Mouse (Mus musculus): Measurements from ENCODE around the gene Dmwd.
"Not testable (repeated sequence)": the region's sequence is repeated elsewhere in the genome, so short reads cannot be mapped to it uniquely, and the experiment has no call there.

Dmwd gene

DNA sequence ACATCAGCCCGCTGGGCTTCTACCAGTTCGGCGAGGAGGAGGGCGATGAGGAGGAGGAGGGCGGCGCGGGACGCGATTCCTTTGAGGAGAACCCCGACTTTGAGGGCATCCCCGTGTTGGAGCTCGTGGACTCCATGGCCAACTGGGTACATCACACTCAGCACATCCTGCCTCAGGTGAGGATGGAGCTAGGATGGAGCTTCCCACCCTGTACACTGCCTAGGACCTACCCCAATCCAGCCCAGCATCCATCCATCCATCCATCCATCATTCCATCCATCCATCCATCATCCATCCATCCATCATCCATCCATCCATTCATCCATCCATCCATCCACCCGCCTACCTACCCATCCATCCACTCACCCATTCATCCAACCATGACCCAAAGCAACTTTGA lies 10.1 kb upstream of the Dmwd start:
- peaks cover 48% of the 10 kb centered on the region for H3K27me3 ChIP-seq (ENCODE audit: insufficient read depth, low read length)
- no peak for TF ChIP-seq POU5F1 (IDR thresholded peaks at IDR 0.05; ENCODE audit: borderline replicate concordance, low read length)
- TF ChIP-seq CTCF (conservative IDR thresholded peaks at IDR 0.05; ENCODE audit: low read length) = no peak

DNA sequence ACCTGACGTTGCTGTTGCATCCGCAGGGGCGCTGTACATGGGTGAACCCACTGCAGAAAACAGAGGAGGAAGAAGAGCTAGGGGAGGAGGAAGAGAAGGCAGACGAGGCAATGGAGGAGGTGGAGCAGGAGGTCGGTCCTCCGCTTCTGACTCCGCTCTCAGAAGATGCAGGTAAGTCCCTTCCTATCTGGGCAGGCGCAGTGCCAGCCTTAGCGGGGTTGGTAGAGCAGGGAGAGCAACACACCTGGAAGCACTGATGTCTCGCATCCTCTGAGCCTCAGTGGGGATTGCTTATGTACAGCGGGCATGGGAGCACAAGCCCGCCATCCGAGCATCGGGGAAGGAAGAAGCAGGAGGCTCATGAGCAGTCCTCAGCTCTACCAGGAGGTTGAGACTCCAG lies 9.0 kb upstream of the Dmwd start:
- H3K4me1 ChIP-seq (replicated peaks; ENCODE audit: low read depth, low read length) = peaks cover 26% of the 10 kb centered on the region
- no peaks in the 10 kb centered on the region for H3K36me3 ChIP-seq (ENCODE audit: insufficient read depth, low read length)
- TF ChIP-seq NANOG (IDR thresholded peaks at IDR 0.05; ENCODE audit: borderline replicate concordance, low read length) (no peak), CTCF (conservative IDR thresholded peaks at IDR 0.05; ENCODE audit: low read length) (no peak), POU5F1 (IDR thresholded peaks at IDR 0.05; ENCODE audit: borderline replicate concordance, low read length) (no peak)
- H3K4me3 ChIP-seq (replicated peaks; ENCODE audit: low read length) = peak overlapping the region; percentile 45
- no peaks in the 10 kb centered on the region for H3K9me3 ChIP-seq (ENCODE audit: low read length)
- H3K27me3 ChIP-seq (ENCODE audit: insufficient read depth, low read length) = peaks cover 48% of the 10 kb centered on the region

More for the DNA sequence above, 10.1 kb upstream of the Dmwd start:
- H3K9me3 ChIP-seq (ENCODE audit: low read length) = no peaks in the 10 kb centered on the region
- peaks cover 26% of the 10 kb centered on the region for H3K4me1 ChIP-seq (replicated peaks; ENCODE audit: low read depth, low read length)
- peak overlapping the region; percentile 73 for H3K4me3 ChIP-seq (replicated peaks; ENCODE audit: low read length)
- H3K36me3 ChIP-seq (ENCODE audit: insufficient read depth, low read length) = no peaks in the 10 kb centered on the region

DNA sequence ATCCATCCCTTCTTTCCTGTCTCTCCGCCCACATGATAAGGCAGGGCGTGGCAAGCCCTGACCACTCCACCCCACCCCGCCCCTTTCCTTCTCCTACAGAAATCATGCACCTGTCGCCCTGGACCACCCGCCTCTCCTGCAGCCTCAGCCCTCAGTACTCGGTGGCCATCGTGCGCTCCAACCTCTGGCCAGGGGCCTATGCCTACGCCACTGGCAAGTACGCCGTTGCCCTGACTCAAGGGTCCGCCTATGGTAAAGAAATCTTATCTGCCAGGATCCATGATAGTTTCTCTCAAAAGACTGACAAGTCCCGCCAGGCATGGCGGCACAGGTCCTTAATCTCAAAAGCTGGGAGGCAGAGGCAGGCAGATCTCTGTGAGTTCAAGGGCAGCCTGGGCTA lies 8.1 kb upstream of the Dmwd start:
- no peak for TF ChIP-seq CTCF (conservative IDR thresholded peaks at IDR 0.05; ENCODE audit: low read length)
- H3K36me3 ChIP-seq (ENCODE audit: insufficient read depth, low read length) = no peaks in the 10 kb centered on the region

DNA sequence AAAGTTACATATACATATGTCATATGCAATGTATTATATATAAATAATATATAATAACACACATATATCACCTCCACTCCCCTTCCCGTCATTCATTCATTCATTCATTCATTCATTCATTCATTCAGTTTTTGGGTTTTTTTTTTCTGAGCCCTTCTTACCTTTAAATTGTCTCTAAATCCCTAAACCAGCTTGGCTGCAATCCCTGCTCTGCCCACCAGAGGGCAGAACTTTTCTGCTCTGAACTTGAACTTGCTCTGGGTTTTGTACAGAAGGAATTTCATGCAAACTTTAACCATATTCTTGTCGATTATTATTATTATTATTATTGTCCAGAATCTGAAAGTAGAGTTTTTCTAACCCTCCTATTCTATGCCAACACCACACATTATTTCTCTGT lies 7.3 kb upstream of the Dmwd start:
- peaks cover 33% of the 10 kb centered on the region for H3K4me1 ChIP-seq (replicated peaks; ENCODE audit: low read depth, low read length)
- no peaks in the 10 kb centered on the region for H3K9me3 ChIP-seq (ENCODE audit: low read length)
- H3K4me3 ChIP-seq (replicated peaks; ENCODE audit: low read length) = no peak overlapping the region
- TF ChIP-seq NANOG (IDR thresholded peaks at IDR 0.05; ENCODE audit: borderline replicate concordance, low read length) (no peak), CTCF (conservative IDR thresholded peaks at IDR 0.05; ENCODE audit: low read length) (peak; percentile 88), POU5F1 (IDR thresholded peaks at IDR 0.05; ENCODE audit: borderline replicate concordance, low read length) (no peak)
- peaks cover 35% of the 10 kb centered on the region for H3K27me3 ChIP-seq (ENCODE audit: insufficient read depth, low read length)
- no peaks in the 10 kb centered on the region for H3K36me3 ChIP-seq (ENCODE audit: insufficient read depth, low read length)

More for the DNA sequence above, 8.1 kb upstream of the Dmwd start:
- Histone ChIP-seq H3K4me3 (replicated peaks; ENCODE audit: low read length) (peak overlapping the region; percentile 57), H3K27me3 (ENCODE audit: insufficient read depth, low read length) (peaks cover 40% of the 10 kb centered on the region), H3K4me1 (replicated peaks; ENCODE audit: low read depth, low read length) (peaks cover 28% of the 10 kb centered on the region), H3K9me3 (ENCODE audit: low read length) (no peaks in the 10 kb centered on the region)

DNA sequence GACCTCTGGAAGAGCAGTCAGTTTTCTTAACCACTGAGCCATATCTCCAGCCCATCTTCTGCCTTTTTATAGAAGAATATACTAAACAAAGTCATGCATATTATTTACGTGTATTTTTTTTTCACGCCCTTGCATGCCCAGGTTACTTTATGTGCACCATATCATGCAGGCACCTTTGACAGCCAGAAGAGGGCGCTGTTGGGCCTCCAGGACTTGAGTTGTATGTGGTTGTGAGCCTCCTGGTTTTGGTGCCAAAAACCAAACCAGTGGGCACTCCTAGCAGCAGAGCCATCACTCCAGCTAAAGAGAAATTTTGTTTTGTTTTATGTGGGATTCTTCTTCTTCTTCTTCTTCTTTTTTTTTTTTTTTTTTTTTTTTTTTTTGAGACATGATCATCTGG lies 6.5 kb upstream of the Dmwd start:
- no peaks in the 10 kb centered on the region for H3K36me3 ChIP-seq (ENCODE audit: insufficient read depth, low read length)
- no peak for TF ChIP-seq NANOG (IDR thresholded peaks at IDR 0.05; ENCODE audit: borderline replicate concordance, low read length)
- peak; percentile 72 for TF ChIP-seq CTCF (conservative IDR thresholded peaks at IDR 0.05; ENCODE audit: low read length)
- no peak for TF ChIP-seq POU5F1 (IDR thresholded peaks at IDR 0.05; ENCODE audit: borderline replicate concordance, low read length)
- H3K9me3 ChIP-seq (ENCODE audit: low read length) = no peaks in the 10 kb centered on the region
- no peak overlapping the region for H3K4me3 ChIP-seq (replicated peaks; ENCODE audit: low read length)
- H3K4me1 ChIP-seq (replicated peaks; ENCODE audit: low read depth, low read length) = peaks cover 35% of the 10 kb centered on the region
- peaks cover 29% of the 10 kb centered on the region for H3K27me3 ChIP-seq (ENCODE audit: insufficient read depth, low read length)

DNA sequence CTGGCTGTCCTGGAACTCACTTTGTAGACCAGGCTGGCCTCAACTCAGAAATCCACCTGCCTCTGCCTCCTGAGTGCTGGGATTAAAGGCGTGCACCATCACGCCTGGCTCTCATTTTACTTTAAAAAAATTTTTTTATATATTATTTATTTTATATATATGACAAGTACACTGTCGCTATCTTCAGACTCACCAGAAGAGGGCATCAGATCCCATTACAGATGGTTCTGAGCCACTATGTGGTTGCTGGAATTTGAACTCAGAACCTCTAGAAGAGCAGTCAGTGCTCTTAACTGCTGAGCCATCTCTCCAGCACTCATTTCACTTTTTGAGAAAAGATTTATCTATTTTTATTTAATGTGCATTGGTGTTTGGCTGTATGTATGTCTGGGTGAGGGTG lies 5.0 kb upstream of the Dmwd start:
- H3K9me3 ChIP-seq (ENCODE audit: low read length); H3K4me3 ChIP-seq (replicated peaks; ENCODE audit: low read length); H3K36me3 ChIP-seq (ENCODE audit: insufficient read depth, low read length): not testable (repeated sequence)
- Histone ChIP-seq H3K27me3 (ENCODE audit: insufficient read depth, low read length) (peaks cover 14% of the 10 kb centered on the region), H3K4me1 (replicated peaks; ENCODE audit: low read depth, low read length) (peaks cover 34% of the 10 kb centered on the region)

DNA sequence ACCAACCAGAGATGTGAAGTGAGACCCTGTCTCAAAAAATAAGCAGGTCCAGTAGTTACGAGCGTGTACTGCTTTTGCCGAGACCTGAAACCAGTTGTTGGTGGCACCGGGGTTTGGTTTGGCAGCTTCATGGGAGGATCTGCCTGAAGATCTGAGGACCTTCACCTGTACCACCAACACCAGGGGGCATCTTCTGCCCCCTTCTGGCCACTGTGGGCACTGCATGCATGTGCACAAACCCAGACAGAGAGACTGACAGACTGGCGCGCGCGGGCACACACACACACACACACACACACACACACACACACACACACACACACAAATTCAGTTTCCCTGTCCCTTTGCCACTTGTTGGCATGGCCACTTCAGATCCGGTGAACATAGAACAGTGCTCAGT lies 2.5 kb upstream of the Dmwd start:
- no peaks in the 10 kb centered on the region for H3K27me3 ChIP-seq (ENCODE audit: insufficient read depth, low read length)
- TF ChIP-seq NANOG (IDR thresholded peaks at IDR 0.05; ENCODE audit: borderline replicate concordance, low read length) (no peak), CTCF (conservative IDR thresholded peaks at IDR 0.05; ENCODE audit: low read length) (peak; percentile 34)
- peaks cover 42% of the 10 kb centered on the region for H3K4me1 ChIP-seq (replicated peaks; ENCODE audit: low read depth, low read length)
- no peaks in the 10 kb centered on the region for H3K9me3 ChIP-seq (ENCODE audit: low read length)
- H3K36me3 ChIP-seq (ENCODE audit: insufficient read depth, low read length) = peaks cover 11% of the 10 kb centered on the region
- peak overlapping the region; percentile 26; the same call in 1 of the 2 replicates for H3K4me3 ChIP-seq (replicated peaks; ENCODE audit: low read length)

DNA sequence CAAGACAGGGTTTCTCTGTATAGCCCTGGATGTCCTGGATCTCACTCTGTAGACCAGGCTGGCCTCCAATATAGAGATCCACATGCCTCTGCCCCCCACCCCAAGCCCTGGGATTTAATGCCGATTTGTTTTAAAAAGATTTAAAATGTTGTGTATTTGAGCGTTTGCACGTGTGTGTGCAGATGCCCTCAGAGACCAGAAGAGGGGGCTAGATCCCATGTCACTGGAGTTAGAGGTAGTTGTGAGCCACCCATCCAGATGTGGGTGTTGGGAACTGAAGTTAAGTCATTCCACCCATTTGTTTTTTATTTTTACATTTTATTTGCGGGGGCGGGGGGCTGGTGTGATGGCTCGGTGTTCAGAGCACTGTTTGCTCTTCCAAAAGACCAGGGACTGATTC lies 1.5 kb upstream of the Dmwd start:
- Histone ChIP-seq H3K27me3 (ENCODE audit: insufficient read depth, low read length) (no peaks in the 10 kb centered on the region), H3K4me3 (replicated peaks; ENCODE audit: low read length) (no peak overlapping the region), H3K9me3 (ENCODE audit: low read length) (no peaks in the 10 kb centered on the region), H3K36me3 (ENCODE audit: insufficient read depth, low read length) (peaks cover 20% of the 10 kb centered on the region), H3K4me1 (replicated peaks; ENCODE audit: low read depth, low read length) (peaks cover 52% of the 10 kb centered on the region)
- TF ChIP-seq CTCF (conservative IDR thresholded peaks at IDR 0.05; ENCODE audit: low read length) (peak; percentile 72), NANOG (IDR thresholded peaks at IDR 0.05; ENCODE audit: borderline replicate concordance, low read length) (no peak), POU5F1 (IDR thresholded peaks at IDR 0.05; ENCODE audit: borderline replicate concordance, low read length) (no peak)

DNA sequence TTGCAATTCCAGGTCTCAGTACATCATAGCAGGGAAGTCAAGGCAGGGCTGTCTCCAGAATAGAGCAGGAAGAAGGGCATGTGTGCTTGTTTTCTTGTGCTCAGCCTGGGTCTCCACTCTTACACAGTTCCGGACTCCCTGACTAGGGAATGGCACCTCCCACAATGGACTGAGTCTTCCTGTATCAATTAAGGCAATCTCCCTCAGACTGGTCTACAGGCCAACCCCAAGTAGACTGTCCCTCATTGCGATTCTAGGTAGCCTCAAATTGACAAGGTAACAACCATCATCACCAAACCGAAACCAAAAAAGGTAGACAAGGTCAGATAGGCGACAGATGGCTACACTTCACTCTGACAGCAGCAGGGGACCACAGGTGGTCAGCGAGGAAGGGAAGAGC lies 796 bp upstream of the Dmwd start:
- Histone ChIP-seq H3K27me3 (ENCODE audit: insufficient read depth, low read length) (no peaks in the 10 kb centered on the region), H3K4me1 (replicated peaks; ENCODE audit: low read depth, low read length) (peaks cover 59% of the 10 kb centered on the region), H3K36me3 (ENCODE audit: insufficient read depth, low read length) (peaks cover 27% of the 10 kb centered on the region), H3K4me3 (replicated peaks; ENCODE audit: low read length) (peak overlapping the region; percentile 59), H3K9me3 (ENCODE audit: low read length) (no peaks in the 10 kb centered on the region)
- TF ChIP-seq NANOG (IDR thresholded peaks at IDR 0.05; ENCODE audit: borderline replicate concordance, low read length) (no peak), POU5F1 (IDR thresholded peaks at IDR 0.05; ENCODE audit: borderline replicate concordance, low read length) (no peak), CTCF (conservative IDR thresholded peaks at IDR 0.05; ENCODE audit: low read length) (no peak)
